Mouse (Mus musculus) CD4-positive, CD25-positive, alpha-beta regulatory T cell, adult 2 months (primary cell): Measurements from ENCODE around the gene Olfr1472.
"Not testable (repeated sequence)": the region's sequence is repeated elsewhere in the genome, so short reads cannot be mapped to it uniquely, and the experiment has no call there.

Experiments used
- DNase-seq: peaks from one replicate; pipeline ENCODE4 v3.0.0-alpha.2; 2012; ENCODE audit warnings: low read depth, low spot score

The Olfr1472 gene

DNA sequence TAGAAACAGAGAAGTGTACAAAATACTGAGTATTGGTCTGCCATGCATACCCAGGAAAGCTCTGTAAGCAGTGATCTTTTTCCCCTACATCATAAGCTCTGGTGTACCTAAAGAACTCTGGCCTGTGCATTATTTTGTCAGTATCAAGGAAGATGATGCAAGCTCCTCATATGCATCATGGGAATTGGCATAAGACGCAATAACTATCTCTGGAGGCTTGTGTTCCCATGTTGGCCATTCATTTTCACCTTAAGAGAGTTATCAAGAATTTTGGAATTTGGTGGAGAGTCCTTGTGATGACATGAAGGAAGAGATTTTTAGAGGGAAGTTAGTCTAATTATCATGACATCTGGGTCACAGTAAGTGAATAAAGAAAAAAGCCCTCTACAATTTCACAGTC lies at the start of gene Olfr1472:
TSS of gene Olfr1472 (minus strand) at position 101 of the 400 bp plus-strand sequence.
- no peak for DNase-seq

- DNase-seq = no peak
Observed at GRCm38 (mm10) chr19:13500246-13500645, 44.4 kb upstream of the Olfr1472 start, which contains the start of gene Olfr1477. Olfr1477 (plus strand) TSS chr19:13500546.

- no peak for DNase-seq
Observed at GRCm38 (mm10) chr19:13480096-13480495, 24.2 kb upstream of the Olfr1472 start, which contains the start of gene Olfr1475. Olfr1475 (minus strand) TSS chr19:13480196.

GRCm38 (mm10) chr19:13469265-13469664 lies 13.4 kb upstream of the Olfr1472 start, which contains the start of gene Olfr1474:
Olfr1474 (plus strand) TSS chr19:13469565.
- DNase-seq = not testable (repeated sequence)

DNA sequence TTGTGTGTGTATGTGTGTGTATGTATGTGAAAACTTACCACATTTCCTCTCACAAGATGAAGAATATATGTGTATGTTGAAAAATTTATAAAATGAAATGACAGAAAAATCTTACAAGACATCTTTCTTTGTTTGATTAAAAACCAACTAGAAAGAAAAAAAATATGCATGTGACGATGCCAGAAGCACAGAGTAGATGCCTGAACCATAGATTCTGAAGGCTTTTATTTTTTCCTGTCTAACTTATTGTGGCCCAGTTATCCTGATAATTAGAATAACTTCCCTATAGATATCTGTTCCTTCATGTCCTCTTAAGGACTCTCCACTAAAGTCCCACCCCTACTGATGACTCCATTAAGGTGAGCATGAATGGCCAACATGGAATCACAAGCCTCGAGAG lies 12.8 kb downstream of the Olfr1472 start, which contains the start of gene Olfr1471:
TSS of gene Olfr1471 (plus strand) at position 301 of the 400 bp plus-strand sequence.
- not testable (repeated sequence) for DNase-seq

DNA sequence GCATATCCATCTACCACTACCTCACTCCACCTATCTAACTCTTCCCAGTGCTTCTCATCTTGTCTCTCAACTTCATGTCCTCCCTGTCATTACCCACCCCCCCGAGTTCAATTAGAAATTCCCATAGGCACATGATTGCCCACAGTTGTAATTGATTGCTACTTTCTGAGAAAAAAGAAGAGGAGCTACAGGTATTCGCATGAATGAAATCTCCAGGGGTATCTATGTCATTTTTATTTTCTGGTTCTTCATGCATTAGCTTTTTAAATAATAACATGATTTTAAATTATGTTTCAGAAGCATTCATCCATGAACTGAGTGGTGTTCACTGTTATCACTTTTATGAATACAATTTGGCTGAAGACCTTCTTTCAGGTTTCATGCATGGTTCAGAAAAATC lies 48.3 kb downstream of the Olfr1472 start, which contains the start of gene Olfr1469:
TSS of gene Olfr1469 (plus strand) at position 301 of the 400 bp plus-strand sequence.
- DNase-seq = no peak
